Mouse (Mus musculus) small intestine, adult 2 months (tissue): ENCODE measurements around the gene Atp5b. TPM values are rescaled to one million over a fixed set of nuclear protein-coding genes. Genes with fewer than 3 reads are reported as not detected.
"Not testable (repeated sequence)": the region's sequence is repeated elsewhere in the genome, so short reads cannot be mapped to it uniquely, and the experiment has no call there.

ENCODE experiments used
- H3K27ac ChIP-seq: fragments of 200-500 bp; 2 replicates; pipeline ENCODE4 v1.5.1; 2012; ENCODE audit warnings: low read depth, low read length, control low read depth, inconsistent platforms; ENCODE audit not compliant: insufficient read depth
- H3K27me3 ChIP-seq: fragments of 200-500 bp; 2 replicates; pipeline ENCODE4 v1.6.1; 2012; ENCODE audit warnings: mild to moderate bottlenecking, moderate library complexity, low read length, inconsistent platforms; ENCODE audit not compliant: control insufficient read depth, insufficient read depth
- H3K36me3 ChIP-seq: fragments of 200-500 bp; 2 replicates; pipeline ENCODE4 v1.6.1; 2012; ENCODE audit warnings: mild to moderate bottlenecking, low read length, control low read depth, inconsistent platforms; ENCODE audit not compliant: control insufficient read depth, insufficient read depth
- H3K4me1 ChIP-seq: fragments of 200-500 bp; 2 replicates; pipeline ENCODE4 v1.6.1; 2012; ENCODE audit warnings: low read length, inconsistent platforms, mixed read lengths; ENCODE audit not compliant: control insufficient read depth, insufficient read depth, insufficient read length
- H3K4me3 ChIP-seq: fragments of 200-500 bp; 2 replicates; pipeline ENCODE4 v1.5.1; 2012; ENCODE audit warnings: low read depth, mild to moderate bottlenecking, control low read depth, inconsistent platforms, low read length, moderate library complexity
- CTCF ChIP-seq: fragments of 200-500 bp; IDR thresholded peaks from 2 replicates; pipeline ENCODE4 v1.5.1; 2012; ENCODE audit warnings: low read depth, mild to moderate bottlenecking, control low read depth, inconsistent platforms, low read length, moderate library complexity, mixed read lengths; ENCODE audit not compliant: insufficient replicate concordance, insufficient read length; ENCODE audit errors: extremely low read depth
- POLR2A ChIP-seq: fragments of 200-500 bp; IDR thresholded peaks from 2 replicates; pipeline ENCODE4 v1.6.1; 2012; ENCODE audit warnings: low read depth, mild to moderate bottlenecking, control low read depth, inconsistent platforms, low read length, moderate library complexity
- WGBS: fragments of 180-500 bp; shearing (Covaris S2); methylation state at CpG from one replicate; pipeline ENCODE4 v1.1.7; 2018; 5-methylcytosine and 5-hydroxymethylcytosine counted together
- polyA plus RNA-seq: library from polyadenylated mRNA; depleted of rRNA; stranded (reverse); fragments of >200 nt; gene quantifications from 2 replicates; pipeline ENCODE4 v1.2.3, GENCODE M21; 2012

Atp5b gene
- polyA plus RNA-seq, 1 experiment: 5,521 TPM

DNA sequence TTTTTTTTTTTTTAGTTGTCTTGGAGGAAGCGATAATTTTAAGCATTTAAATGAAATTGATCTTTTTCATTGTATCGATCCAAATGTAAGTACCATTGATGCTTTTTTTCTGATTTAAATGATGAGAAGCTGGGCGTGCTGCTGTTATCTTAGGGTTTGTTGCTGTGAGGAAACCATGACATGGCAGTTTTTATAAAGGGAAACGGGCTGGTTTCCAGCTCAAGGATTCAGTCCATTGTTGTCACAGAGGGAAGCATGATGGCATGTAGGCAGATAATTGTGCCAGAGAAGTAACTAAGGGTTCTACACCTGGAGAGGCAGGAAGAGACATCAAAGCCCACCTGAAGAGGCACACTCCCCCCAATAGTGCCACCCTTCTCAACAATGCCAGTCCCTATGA is 13.9 kb upstream of the Atp5b start:
- WGBS: 83% methylated on average over 4 of the region's 4 CpGs
- peaks cover 45% of the 10 kb centered on the region for H3K36me3 ChIP-seq
- TF ChIP-seq CTCF (no peak), POLR2A (no peak)
- H3K4me1 ChIP-seq: 0 out of 2 replicates have a peak, but pooled peaks cover 2% of the 10 kb centered on the region
- H3K4me3 ChIP-seq: no peak overlapping the region
- H3K27ac ChIP-seq: no peak overlapping the region
- H3K27me3 ChIP-seq: no peaks in the 10 kb centered on the region

DNA sequence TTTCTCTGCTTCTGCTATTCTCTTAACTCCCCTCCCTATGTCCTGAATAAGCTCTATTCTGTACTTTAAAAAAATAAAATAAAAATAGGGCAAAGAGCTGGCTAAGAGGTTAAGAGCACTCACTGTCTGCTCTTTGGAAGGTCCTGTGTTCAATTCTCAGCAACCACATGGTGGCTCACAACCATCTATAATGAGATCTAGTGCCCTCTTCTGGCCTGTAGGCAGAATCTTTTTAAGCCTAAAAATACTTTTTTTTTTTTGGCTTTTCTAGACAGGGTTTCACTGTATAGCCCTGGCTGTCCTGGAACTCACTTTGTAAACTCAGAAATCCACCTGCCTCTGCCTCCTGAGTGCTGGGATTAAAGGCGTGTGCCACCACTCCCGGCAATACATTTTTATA is 12.6 kb upstream of the Atp5b start:
- not testable (repeated sequence) for H3K27ac ChIP-seq, H3K27me3 ChIP-seq, H3K4me1 ChIP-seq, H3K4me3 ChIP-seq
- H3K36me3 ChIP-seq: peaks cover 51% of the 10 kb centered on the region
- 76% methylated on average over 2 of the region's 2 CpGs for WGBS

DNA sequence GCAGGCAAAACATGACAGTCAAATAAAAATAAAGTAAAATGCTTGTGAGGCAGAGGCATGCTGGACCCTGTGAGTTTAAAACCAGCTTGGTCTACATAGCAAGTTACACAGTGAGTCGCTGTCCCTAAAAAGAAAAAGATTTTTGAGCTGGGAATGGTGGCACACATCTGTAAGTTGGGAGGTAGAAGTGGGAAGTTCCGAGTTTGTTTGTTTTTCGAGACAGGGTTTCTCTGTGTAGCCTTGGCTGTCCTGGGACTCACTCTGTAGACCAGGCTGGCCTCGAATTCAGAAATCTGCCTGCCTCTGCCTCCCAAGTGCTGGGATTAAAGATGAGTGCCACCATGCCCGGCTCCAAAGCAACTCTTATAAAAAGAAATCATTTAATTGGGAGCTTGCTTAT is 4.8 kb upstream of the Atp5b start:
- H3K27ac ChIP-seq, H3K27me3 ChIP-seq, H3K4me1 ChIP-seq, H3K4me3 ChIP-seq: not testable (repeated sequence)
- 81% methylated on average over 5 of the region's 5 CpGs for WGBS
- peaks cover 22% of the 10 kb centered on the region for H3K36me3 ChIP-seq

DNA sequence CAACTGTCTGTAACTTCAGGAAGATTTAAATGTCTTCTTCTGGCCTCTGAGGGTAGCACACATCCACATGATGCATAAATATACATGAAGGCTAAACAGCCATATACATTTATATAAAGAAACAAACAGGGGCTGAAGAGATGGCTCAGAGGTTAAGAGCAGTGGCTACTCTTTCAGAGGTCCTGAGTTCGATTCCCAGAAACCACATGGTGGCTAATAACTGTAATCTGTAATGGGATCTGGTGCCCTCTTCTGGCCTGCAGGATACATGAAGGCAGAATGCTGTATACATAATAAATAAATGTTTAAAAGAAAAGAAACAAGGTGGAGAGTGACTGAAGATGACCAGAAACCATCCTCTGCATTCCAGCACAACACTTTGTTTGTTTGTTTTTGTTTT is 2.6 kb upstream of the Atp5b start:
- 48% methylated on average over 1 of the region's 1 CpGs for WGBS
- no peak overlapping the region for H3K4me3 ChIP-seq
- peaks cover 23% of the 10 kb centered on the region for H3K36me3 ChIP-seq
- H3K27me3 ChIP-seq: no peaks in the 10 kb centered on the region
- H3K27ac ChIP-seq: no peak overlapping the region
- TF ChIP-seq CTCF (no peak), POLR2A (no peak)
- H3K4me1 ChIP-seq: peaks cover 5% of the 10 kb centered on the region; the same call in 1 of the 2 replicates

DNA sequence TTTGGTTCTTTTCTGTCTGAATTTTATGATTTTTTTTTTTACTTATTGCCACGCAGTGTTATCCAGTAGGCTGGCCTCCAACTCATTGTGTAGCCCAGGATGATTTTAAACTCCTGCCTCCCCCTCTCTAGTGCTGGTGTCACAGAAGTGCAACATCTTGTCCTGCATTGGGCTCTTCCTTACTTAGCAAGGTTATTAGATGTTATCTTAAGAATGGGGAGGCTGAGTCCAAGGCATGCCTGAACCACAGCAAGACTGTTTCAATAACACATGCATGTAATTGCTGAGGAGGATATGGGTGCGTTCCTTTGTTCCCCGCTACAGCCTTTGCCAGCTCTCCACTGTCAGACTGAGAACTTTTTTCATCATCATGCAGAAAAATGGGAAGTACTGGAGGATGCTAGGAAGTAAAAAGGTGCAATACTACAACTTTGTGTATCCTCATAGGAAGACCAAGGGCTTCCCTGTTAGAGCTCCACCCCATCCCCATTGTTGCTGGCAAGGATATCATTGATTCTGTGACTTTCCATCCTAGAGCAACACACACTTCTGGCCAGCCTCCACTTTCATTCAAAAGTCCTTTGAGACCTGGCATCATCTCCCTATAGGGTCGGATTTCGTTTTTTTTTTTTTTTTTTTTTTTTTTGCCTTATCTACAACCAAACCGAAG is 1.1 kb upstream of the Atp5b start:
- Histone ChIP-seq H3K27me3 (no peaks in the 10 kb centered on the region), H3K4me1 (peaks cover 5% of the 10 kb centered on the region; the same call in 1 of the 2 replicates), H3K4me3 (no peak overlapping the region), H3K36me3 (peaks cover 35% of the 10 kb centered on the region), H3K27ac (peak overlapping the region; percentile 91)
- no peak for TF ChIP-seq CTCF
- TF ChIP-seq POLR2A: no peak
- 30% methylated on average over 6 of the region's 6 CpGs for WGBS

DNA sequence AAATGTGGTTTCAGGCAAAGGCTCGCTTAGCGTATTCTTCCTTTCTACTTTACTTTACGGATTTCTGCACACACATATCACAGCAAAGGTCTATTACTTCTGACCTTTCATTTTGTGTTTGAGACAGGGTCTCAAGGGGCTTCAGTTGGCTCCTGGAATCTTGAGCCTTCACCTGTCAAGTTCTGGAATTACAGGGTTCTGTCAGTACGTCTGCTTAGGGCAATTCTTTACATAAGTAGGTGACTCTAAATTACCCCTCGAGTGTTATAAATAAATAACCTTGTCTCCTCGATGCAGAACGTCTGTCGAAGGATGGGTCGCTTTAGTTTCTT is 630 bp upstream of the Atp5b start:
- H3K36me3 ChIP-seq: peaks cover 33% of the 10 kb centered on the region
- TF ChIP-seq CTCF (no peak), POLR2A (no peak)
- H3K27ac ChIP-seq: peak overlapping the region; percentile 91
- H3K27me3 ChIP-seq: no peaks in the 10 kb centered on the region
- H3K4me1 ChIP-seq: peaks cover 5% of the 10 kb centered on the region; the same call in 1 of the 2 replicates
- H3K4me3 ChIP-seq: peak overlapping the region; percentile 83
- 4% methylated on average over 9 of the region's 9 CpGs for WGBS

DNA sequence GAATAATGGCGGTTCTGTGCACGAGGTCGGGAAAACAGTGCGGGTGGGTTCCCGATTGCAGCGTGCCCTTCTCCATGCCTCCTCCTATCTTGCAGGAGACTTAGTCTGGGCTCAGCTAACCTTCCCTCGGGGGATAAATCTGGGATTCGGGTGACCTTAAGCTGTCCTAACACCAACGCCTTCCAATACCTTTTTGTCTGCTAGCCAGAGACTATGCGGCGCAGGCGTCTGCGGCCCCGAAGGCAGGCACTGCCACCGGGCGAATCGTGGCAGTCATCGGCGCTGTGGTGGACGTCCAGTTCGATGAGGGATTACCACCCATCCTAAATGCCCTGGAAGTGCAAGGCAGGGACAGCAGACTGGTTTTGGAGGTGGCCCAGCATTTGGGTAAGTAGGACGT is 615 bp downstream of the Atp5b start:
- Histone ChIP-seq H3K4me1 (peaks cover 5% of the 10 kb centered on the region; the same call in 1 of the 2 replicates), H3K27me3 (no peaks in the 10 kb centered on the region), H3K4me3 (peak overlapping the region; percentile 81), H3K27ac (peak overlapping the region; percentile 84), H3K36me3 (peaks cover 42% of the 10 kb centered on the region)
- WGBS: under 1% methylated on average over 22 of the region's 22 CpGs
- TF ChIP-seq POLR2A (no peak), CTCF (no peak; the same call in 1 of the 2 replicates)

DNA sequence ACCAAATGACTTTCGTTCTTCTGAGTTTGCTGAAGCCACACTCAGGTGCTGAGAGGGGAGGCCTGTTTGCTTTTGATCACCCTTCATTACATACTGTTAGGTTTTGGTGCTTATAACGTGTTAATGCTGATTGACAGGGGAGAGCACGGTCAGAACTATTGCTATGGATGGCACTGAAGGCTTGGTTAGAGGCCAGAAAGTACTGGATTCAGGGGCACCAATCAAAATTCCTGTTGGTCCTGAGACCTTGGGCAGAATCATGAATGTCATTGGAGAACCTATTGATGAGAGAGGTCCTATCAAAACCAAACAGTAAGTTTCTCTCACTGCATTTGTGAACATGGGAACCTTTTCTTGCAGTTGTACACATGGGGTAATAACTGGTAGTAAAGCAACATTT is 1.1 kb downstream of the Atp5b start:
- TF ChIP-seq POLR2A (no peak), CTCF (no peak)
- Histone ChIP-seq H3K4me3 (peak overlapping the region; percentile 81), H3K27me3 (no peaks in the 10 kb centered on the region), H3K27ac (peak overlapping the region; percentile 84), H3K36me3 (peaks cover 47% of the 10 kb centered on the region), H3K4me1 (peaks cover 5% of the 10 kb centered on the region; the same call in 1 of the 2 replicates)
- WGBS: 0% methylated on average over 3 of the region's 3 CpGs
